Mouse (Mus musculus): ENCODE measurements at regions not wholly inside any gene's neighbourhood (a gene's known extent, or its start where the extent isn't known, plus 50 kb on each side); places are given as distances from the start of the nearest gene placed in this dataset.

DNA sequence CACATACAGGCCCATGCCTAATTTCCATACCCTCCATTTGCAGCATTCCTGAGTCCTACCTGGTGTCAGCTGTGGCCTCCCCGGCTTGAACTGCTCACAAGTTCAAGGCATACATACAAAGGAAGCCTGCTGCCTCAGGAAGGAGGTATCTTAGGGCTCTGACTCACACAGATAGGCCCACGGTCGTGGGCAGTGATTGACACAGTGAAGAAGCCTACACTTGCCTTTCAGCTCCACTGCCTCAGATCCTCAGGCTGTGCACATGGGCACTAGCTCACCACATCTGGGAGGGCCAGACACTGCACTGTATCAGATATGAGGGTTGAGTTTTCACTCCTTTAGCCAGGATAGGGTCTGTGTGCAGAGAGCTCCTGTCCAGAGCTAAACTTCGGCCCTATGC, 95.6 kb upstream of the Rnaseh2b start:
- H3K27ac ChIP-seq (ENCODE audit: control insufficient read depth, low read depth, low read length) = no peak overlapping the region
- DNase-seq (ENCODE audit: low read depth, low spot score) = no peak
- H3K4me3 ChIP-seq (ENCODE audit: control insufficient read depth in 1 of 2, insufficient read depth in 1 of 2, low read depth in 2 of 2, low read length in 2 of 2) = no peak overlapping the region
- no peak overlapping the region for H3K9ac ChIP-seq (ENCODE audit: control insufficient read depth, low read depth, low read length, poor library complexity, severe bottlenecking)
- no peak for TF ChIP-seq USF1 (IDR thresholded peaks at IDR 0.05; ENCODE audit: low read depth, low read length)
- no peak for TF ChIP-seq CTCF (IDR thresholded peaks at IDR 0.05 in 2 of 3, conservative IDR thresholded peaks at IDR 0.05 in 1 of 3; ENCODE audit: control insufficient read depth in 1 of 3, insufficient read depth in 1 of 3, low read depth in 2 of 3, low read length in 3 of 3, poor library complexity in 1 of 3, severe bottlenecking in 1 of 3)
- TF ChIP-seq GATA1 (IDR thresholded peaks at IDR 0.05; ENCODE audit: low read depth, low read length) = no peak
- TF ChIP-seq EP300 (IDR thresholded peaks at IDR 0.05; ENCODE audit: low read depth in 1 of 2, low read length in 2 of 2) = no peak
- TF ChIP-seq MAZ (IDR thresholded peaks at IDR 0.05; ENCODE audit: low read depth, low read length) = no peak
- no peak for TF ChIP-seq ELF1 (IDR thresholded peaks at IDR 0.05; ENCODE audit: low read depth, low read length)
- TF ChIP-seq MAFK (IDR thresholded peaks at IDR 0.05; ENCODE audit: borderline replicate concordance, low read depth, low read length) = no peak
- TF ChIP-seq POLR2AphosphoS5 (IDR thresholded peaks at IDR 0.05; ENCODE audit: borderline replicate concordance, low read depth, low read length) = no peak
- no peak for TF ChIP-seq ZC3H11A (IDR thresholded peaks at IDR 0.05; ENCODE audit: low read depth, low read length)
- H3K9me3 ChIP-seq (replicated peaks; ENCODE audit: insufficient read depth, low read length) = no peaks in the 10 kb centered on the region
- H3K4me1 ChIP-seq (ENCODE audit: control insufficient read depth in 1 of 2, insufficient read depth in 2 of 2, low read length in 2 of 2) = no peaks in the 10 kb centered on the region
- H3K27me3 ChIP-seq (ENCODE audit: control insufficient read depth in 1 of 2, insufficient read depth in 2 of 2, low read length in 2 of 2) = no peaks in the 10 kb centered on the region; a peak in 2 of 4 replicates
- no peaks in the 10 kb centered on the region for H3K79me2 ChIP-seq (ENCODE audit: control insufficient read depth, insufficient read depth, low read length, poor library complexity)
- H3K36me3 ChIP-seq (ENCODE audit: control insufficient read depth in 1 of 2, insufficient read depth in 2 of 2, low read length in 2 of 2) = no peaks in the 10 kb centered on the region

DNA sequence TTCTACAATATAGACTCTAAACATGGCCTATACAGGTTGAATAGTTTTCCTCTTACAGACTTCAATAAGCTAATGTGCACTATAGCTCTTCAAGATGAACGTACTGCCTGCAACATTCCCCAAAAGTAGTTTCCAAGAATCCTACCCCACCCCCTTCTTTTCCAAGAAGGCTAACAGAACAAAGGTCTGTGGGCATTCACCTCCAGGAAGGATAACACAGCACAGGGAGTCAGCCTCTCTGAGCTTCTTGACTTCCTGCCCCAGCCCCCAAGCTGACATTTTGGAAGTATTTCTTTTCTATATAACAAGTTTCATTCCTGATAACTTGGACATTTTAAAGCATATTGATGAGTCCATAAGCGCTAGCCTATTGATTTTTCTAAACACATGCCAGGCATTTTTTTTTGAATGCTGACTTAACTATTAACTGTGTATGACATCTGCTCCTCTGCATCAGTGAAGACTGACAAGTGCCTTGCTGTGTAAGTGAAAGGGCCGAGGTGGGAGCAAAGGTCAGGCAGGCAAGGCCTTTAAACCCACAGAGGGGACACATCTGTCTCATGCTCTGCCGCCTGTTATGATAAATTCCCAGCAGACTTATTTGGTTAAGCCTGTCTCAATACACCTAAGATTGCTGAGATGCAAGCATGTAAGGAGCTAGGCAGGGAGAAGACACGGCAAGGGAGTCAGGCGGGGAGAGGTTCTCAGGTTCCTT, 93.8 kb upstream of the Rnaseh2b start:
- H3K4me1 ChIP-seq (ENCODE audit: control insufficient read depth in 1 of 2, insufficient read depth in 2 of 2, low read length in 2 of 2) = no peaks in the 10 kb centered on the region
- no peak for TF ChIP-seq POLR2AphosphoS2 (IDR thresholded peaks at IDR 0.05; ENCODE audit: low read length)
- no peak for TF ChIP-seq CHD1 (IDR thresholded peaks at IDR 0.05; ENCODE audit: low read depth, low read length)
- no peak for TF ChIP-seq CHD2 (IDR thresholded peaks at IDR 0.05; ENCODE audit: low read length)
- no peak for TF ChIP-seq MYC (IDR thresholded peaks at IDR 0.05; ENCODE audit: low read depth, low read length)
- no peak for TF ChIP-seq KAT2A (conservative IDR thresholded peaks at IDR 0.05; ENCODE audit: low read depth, low read length)
- TF ChIP-seq SMC3 (IDR thresholded peaks at IDR 0.05; ENCODE audit: low read depth, low read length) = no peak
- no peak for TF ChIP-seq BHLHE40 (IDR thresholded peaks at IDR 0.05; ENCODE audit: borderline replicate concordance, low read depth, low read length)
- TF ChIP-seq RAD21 (IDR thresholded peaks at IDR 0.05; ENCODE audit: low read depth, low read length) = no peak
- no peak for TF ChIP-seq USF1 (IDR thresholded peaks at IDR 0.05; ENCODE audit: low read depth, low read length)
- no peak for TF ChIP-seq POLR2A (IDR thresholded peaks at IDR 0.05; ENCODE audit: control insufficient read depth in 1 of 2, insufficient read depth in 1 of 2, low read depth in 1 of 2, low read length in 2 of 2, poor library complexity in 1 of 2)
- no peak for TF ChIP-seq POLR2AphosphoS5 (IDR thresholded peaks at IDR 0.05; ENCODE audit: borderline replicate concordance, low read depth, low read length)
- no peak for TF ChIP-seq SIN3A (IDR thresholded peaks at IDR 0.05; ENCODE audit: low read length)
- no peak for TF ChIP-seq MYB (IDR thresholded peaks at IDR 0.05; ENCODE audit: low read depth, low read length)
- no peaks in the 10 kb centered on the region for H3K9me3 ChIP-seq (replicated peaks; ENCODE audit: insufficient read depth, low read length)
- no peak overlapping the region for H3K4me3 ChIP-seq (ENCODE audit: control insufficient read depth in 1 of 2, insufficient read depth in 1 of 2, low read depth in 2 of 2, low read length in 2 of 2)
- no peaks in the 10 kb centered on the region for H3K36me3 ChIP-seq (ENCODE audit: control insufficient read depth in 1 of 2, insufficient read depth in 2 of 2, low read length in 2 of 2)
- H3K27me3 ChIP-seq (ENCODE audit: control insufficient read depth in 1 of 2, insufficient read depth in 2 of 2, low read length in 2 of 2) = no peaks in the 10 kb centered on the region; a peak in 2 of 4 replicates
- no peak overlapping the region for H3K27ac ChIP-seq (ENCODE audit: control insufficient read depth, low read depth, low read length)
- H3K9ac ChIP-seq (ENCODE audit: control insufficient read depth, low read depth, low read length, poor library complexity, severe bottlenecking) = no peak overlapping the region
- H3K79me2 ChIP-seq (ENCODE audit: control insufficient read depth, insufficient read depth, low read length, poor library complexity) = no peaks in the 10 kb centered on the region
- DNase-seq (ENCODE audit: low read depth, low spot score) = no peak

All from MEL (cell line).